Mouse (Mus musculus) hematopoietic stem cell, adult 5-6 weeks (primary cell): ENCODE results near the gene Nol3. TPM values are rescaled to one million over a fixed set of nuclear protein-coding genes. Genes with fewer than 3 reads are reported as not detected.

Source experiments
- ATAC-seq, 2 experiments: fragments of 125-278 bp in 1 of 2; replicated peaks in 1 of 2; 2 replicates each; pipeline ENCODE4 v1.8.0; 2016 to 2017; ENCODE audit warnings: inconsistent platforms in 2 of 2, mild to moderate bottlenecking in 2 of 2, moderate number of reproducible peaks in 2 of 2, low read depth in 1 of 2, moderate TSS enrichment in 1 of 2; ENCODE audit not compliant: low FRiP score in 2 of 2, poor library complexity in 2 of 2, severe bottlenecking in 2 of 2, insufficient read depth in 1 of 2, low TSS enrichment in 1 of 2
- total RNA-seq: library from RNA; stranded (forward); fragments of 172-1452, 232-1000 nt; gene quantifications from 2 replicates; pipeline ENCODE4 v1.2.3, GENCODE M21; 2017

Nol3 gene
- total RNA-seq, 1 experiment from 2014 or later: 0.30 TPM

DNA sequence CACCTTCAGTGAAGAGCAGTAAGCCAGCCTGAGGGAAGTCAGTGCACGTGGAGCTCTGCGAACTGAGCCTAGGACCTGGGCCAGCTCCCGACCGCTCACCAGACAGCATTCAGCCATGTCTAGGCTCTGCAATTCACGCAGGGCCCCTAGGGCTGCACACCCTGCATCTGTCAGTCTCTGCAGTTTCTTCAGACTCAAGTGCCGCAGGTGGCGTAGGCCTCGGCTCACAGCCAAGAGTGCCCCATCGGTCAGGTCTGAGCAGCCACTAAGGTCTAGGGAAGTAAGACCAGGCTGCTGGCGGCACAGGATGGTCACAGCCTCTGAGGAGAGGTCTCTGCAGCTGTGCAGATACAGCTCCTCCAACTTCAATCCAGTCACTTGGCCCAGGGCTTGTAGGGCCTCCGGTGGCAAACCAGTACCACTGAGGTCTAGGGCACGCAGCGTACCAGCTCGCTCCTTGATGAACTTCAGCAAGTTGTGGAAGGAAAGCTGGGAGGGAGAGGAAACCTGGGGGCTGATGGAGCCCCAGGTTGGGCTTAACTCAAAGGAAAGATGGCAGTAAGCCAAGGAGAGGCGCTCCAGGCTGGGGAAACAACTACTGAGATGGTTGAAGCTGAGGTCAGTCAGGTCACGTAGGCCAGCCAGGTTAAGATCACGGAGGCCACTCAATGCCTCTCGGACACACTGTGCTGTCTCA lies 39.3 kb downstream of the Nol3 start:
- no peak for ATAC-seq

DNA sequence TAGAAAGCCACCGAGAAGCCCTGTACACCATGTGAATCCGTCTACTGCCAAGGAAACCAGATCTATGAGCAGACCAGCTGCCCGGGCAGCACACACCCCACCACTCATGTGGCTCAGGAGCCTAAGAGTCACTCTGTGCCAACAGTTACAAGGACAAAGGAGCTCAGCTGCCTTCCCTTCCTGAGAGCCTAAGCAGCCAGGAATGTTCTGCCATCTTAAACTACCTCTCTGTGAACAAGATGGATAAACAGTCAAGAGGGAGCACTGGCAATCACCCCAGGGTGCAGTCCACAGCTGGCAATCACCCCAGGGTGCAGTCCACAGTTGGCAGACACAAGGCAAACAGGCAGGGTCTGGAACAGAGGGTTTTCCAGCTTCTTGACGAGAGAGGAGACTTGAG lies 42.0 kb downstream of the Nol3 start:
- no peak for ATAC-seq

DNA sequence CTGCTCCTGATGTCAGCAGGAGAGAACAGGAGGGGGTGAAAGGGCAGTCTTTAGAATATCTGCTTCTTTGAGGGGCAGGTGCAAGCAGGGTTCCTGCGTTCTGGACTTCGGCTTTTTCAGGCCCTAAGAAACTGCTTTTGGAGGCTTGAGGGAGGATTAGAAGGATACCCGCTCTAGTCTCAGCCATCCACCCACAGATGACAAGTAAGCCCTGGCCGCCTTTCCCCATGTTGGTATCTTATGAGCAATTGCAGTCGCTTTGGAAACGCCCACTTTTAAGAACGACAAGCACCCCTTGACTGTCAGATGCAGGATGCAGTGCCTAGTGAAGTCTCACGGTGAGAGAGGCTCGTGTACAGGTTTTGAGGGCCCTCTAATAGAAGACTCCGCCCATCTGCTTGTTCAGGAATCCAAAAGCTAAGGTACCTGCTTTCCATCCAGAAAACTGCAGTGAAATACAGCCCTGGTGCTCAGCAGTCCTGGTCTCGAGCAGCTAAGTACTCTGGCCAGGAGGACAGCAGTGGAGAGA lies 42.8 kb downstream of the Nol3 start:
- no peak for ATAC-seq

DNA sequence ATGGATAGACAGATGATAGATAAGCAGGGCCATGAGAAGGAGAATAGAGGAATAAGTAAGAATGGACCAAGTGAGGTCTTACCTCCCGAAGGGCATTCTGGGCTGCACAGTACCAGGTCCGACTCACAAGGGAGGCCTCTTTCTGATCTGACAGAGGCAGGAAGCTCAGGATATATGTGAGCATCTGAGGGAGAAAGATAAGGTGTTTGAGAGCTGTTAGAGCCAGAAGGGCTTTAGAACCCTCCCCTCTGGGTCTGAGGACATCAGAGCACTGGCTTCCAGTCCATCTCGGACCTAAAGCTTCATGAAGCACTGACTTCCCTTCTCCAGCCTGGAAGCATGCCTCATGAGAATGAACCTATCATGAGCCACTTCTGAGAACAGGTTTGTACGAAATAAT lies 47.2 kb downstream of the Nol3 start:
- no peak for ATAC-seq

DNA sequence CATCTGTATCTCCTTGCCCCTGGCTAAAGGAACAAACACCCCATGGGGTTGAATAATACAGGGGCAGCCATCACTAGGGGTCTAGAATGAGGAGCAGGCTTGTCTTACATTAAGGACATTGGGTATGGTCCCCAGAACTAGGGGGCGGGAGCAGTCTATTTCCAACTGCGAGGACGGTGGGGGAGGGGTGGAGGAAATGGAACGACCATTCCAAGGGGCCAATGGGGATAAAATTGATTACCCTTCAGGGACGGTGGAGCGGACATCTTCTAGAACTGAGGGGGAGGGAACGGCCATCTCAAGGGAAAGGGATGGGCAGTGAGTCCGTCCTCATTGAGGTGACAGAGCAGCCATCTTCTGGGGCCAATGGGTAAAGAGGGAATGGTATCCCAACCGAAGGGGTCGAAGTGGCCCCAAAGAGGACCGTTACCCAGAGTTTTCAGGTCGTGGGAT lies 49.7 kb downstream of the Nol3 start:
- no peak; a peak in 1 of 4 replicates for ATAC-seq

DNA sequence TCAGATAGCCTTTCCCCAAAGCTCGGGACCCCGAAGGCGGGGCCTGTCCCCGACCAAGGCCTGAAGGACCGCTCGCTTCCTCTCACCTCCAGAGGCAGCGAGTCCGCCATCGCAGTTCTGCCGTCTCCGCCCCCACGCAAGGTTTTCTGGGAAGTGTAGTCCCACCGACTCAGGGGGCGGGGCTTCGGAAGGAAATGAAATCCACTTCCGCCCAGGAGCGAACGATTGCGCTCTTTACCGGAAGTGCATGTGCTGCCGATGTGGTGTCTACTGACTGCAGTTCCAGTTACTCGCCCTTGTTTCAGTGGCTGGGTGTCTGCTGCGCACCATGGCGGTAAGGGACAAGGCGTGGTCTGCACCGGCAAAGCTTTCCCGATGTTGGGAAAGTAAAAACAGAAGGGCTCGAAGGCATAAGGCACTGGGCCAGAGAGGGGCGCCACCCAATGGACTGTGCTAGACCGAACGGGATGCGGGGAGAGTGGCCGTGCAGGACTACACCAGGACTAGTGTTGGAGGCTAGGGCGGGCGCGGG lies 50.3 kb downstream of the Nol3 start, which contains the start of the genes Lrrc29 and Tmem208:
Lrrc29 (minus strand) TSS at position 138 of the 532 bp plus-strand sequence.
Tmem208 (plus strand) TSS at position 214 of the 532 bp plus-strand sequence.
- ATAC-seq: peak; percentile 94 to 96

DNA sequence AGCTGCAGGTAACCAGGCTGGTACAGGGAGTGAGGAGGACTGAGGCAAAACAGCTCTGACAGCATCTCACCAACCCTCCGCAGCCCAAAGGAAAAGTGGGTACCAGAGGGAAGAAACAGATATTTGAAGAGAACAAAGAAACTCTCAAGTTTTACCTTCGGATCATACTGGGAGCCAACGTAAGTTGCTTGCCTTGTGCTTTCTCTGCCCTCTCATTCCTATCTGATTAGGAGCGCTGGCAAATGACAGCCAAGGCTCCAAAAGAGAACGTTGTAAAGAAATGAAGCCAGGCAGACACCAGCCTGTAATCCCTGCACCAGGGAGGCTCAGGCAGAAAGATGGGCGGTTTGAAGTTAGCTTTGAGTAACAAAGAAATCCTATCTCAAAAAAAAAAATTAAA lies 51.0 kb downstream of the Nol3 start:
- ATAC-seq: no peak

DNA sequence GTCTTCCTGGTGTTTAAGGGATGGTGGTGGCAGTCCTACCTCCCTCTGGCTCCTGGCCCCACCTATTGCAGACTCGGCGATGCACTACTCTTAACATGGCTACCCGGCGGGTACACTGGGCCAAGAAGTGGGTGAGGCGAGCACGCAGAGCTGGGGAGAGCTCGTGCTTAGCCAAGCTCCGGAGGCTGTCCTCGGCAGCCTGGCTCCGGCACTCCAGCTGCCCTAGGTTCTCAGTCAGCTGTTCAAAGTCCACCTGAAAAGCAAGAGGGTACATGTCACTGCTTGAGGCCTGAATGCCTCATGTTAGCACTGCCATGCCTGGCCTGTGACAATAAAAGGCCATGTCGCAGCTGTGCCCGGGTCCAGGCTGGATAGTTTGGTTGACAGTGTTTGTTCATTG lies 54.4 kb downstream of the Nol3 start:
- ATAC-seq: no peak

DNA sequence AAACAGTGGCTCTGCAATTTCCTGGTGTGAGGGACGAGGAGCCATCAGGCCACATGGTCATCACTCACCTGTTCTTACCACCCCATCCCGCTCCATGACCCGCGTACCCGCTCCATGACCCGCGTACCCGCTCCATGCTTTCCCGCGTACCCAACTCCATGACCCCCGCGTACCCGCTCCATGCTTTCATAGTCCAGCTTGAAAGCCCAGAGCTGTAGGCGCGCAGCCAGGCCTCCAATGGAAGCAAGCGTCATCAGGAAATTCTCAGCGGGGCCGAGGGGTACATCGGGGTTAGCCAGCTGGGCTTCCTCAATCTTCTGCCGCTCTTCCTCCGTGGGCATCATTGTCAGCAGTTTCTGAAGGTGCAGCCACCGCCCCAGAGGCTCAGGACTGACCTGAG lies 55.5 kb downstream of the Nol3 start:
- ATAC-seq: no peak

Other genes with a start within 250 kb of the Nol3 start
- not detected in 2 replicates for gene Ces3a, start 227.5 kb upstream of the Nol3 start, total RNA-seq
- gene Ces3b, start 192.4 kb upstream of the Nol3 start, total RNA-seq: not detected in 2 replicates
- not detected in 2 replicates for gene Ces4a, start 144.3 kb upstream of the Nol3 start, total RNA-seq
- gene Cbfb, start 105.5 kb upstream of the Nol3 start, total RNA-seq: 204 and 237 TPM in 2 replicates
- gene D230025D16Rik, start 51.0 kb upstream of the Nol3 start, total RNA-seq: 15.1 and 15.7 TPM in 2 replicates
- 0.50 TPM in 1 of 2 replicates, not detected in the other for gene B3gnt9, start 21.0 kb upstream of the Nol3 start, total RNA-seq
- gene Tradd, start 11.5 kb upstream of the Nol3 start, total RNA-seq: 17.6 and 20.2 TPM in 2 replicates
- 4.1 and 4.9 TPM in 2 replicates for gene Fbxl8, start 11.5 kb upstream of the Nol3 start, total RNA-seq
- 0.19 TPM in 1 of 2 replicates, not detected in the other for gene Hsf4, start 6.3 kb upstream of the Nol3 start, total RNA-seq
- 3.4 and 4.5 TPM in 2 replicates for gene 4931428F04Rik, start 13.7 kb downstream of the Nol3 start, total RNA-seq
- gene Exoc3l, start 20.0 kb downstream of the Nol3 start, total RNA-seq: 1.2 and 4.0 TPM in 2 replicates
- gene E2f4, start 21.5 kb downstream of the Nol3 start, total RNA-seq: 34.3 and 55.3 TPM in 2 replicates
- gene Elmo3, start 29.5 kb downstream of the Nol3 start, total RNA-seq: 3.5 and 4.6 TPM in 2 replicates
- 0.65 and 2.6 TPM in 2 replicates for gene Lrrc29, start 50.1 kb downstream of the Nol3 start, total RNA-seq
- 28.1 and 63.6 TPM in 2 replicates for gene Tmem208, start 50.2 kb downstream of the Nol3 start, total RNA-seq
- gene Fhod1, start 71.8 kb downstream of the Nol3 start, total RNA-seq: 5.1 and 6.4 TPM in 2 replicates
- 0.35 and 1.4 TPM in 2 replicates for gene Slc9a5, start 72.7 kb downstream of the Nol3 start, total RNA-seq
- gene Plekhg4, start 97.1 kb downstream of the Nol3 start, total RNA-seq: 0.31 TPM in 1 of 2 replicates, not detected in the other
- not detected in 2 replicates for gene Kctd19, start 137.4 kb downstream of the Nol3 start, total RNA-seq
- 0.20 and 2.1 TPM in 2 replicates for gene Lrrc36, start 137.4 kb downstream of the Nol3 start, total RNA-seq
- 3.2 TPM in 1 of 2 replicates, not detected in the other for gene Tppp3, start 195.4 kb downstream of the Nol3 start, total RNA-seq
- gene Zdhhc1, start 220.8 kb downstream of the Nol3 start, total RNA-seq: 7.3 and 11.2 TPM in 2 replicates
- gene Hsd11b2, start 242.6 kb downstream of the Nol3 start, total RNA-seq: not detected in 2 replicates